Mouse (Mus musculus) adrenal gland, adult 8-10 months (tissue): ENCODE results near the gene Anapc15-ps. TPM values are rescaled to one million over a fixed set of nuclear protein-coding genes. Genes with fewer than 3 reads are reported as not detected.
A peak's percentile ranks its signal among the peaks of the same experiment; 100 is the strongest.
"Not testable (repeated sequence)": the region's sequence is repeated elsewhere in the genome, so short reads cannot be mapped to it uniquely, and the experiment has no call there.

ENCODE experiments used
- DNase-seq: peaks from one replicate; pipeline ENCODE4 v3.0.0; 2022
- total RNA-seq, 4 experiments: library from RNA; stranded (reverse); gene quantifications; 2 replicates each; pipeline ENCODE4 v1.2.4; 2022

Gene Anapc15-ps
- total RNA-seq, 4 experiments from 2014 or later: 1.1 TPM; not detected in 3

GRCm38 (mm10) chr10:95667371-95668030 is 5.8 kb downstream of the Anapc15-ps start:
- no peak for DNase-seq

- DNase-seq: no peak
Measured at GRCm38 (mm10) chr10:95666791-95667190, 6.5 kb downstream of the Anapc15-ps start.

- no peak for DNase-seq
Measured at GRCm38 (mm10) chr10:95665426-95665990, 7.7 kb downstream of the Anapc15-ps start.

GRCm38 (mm10) chr10:95664613-95665012 is 8.6 kb downstream of the Anapc15-ps start:
- no peak for DNase-seq

- DNase-seq: no peak
Measured at GRCm38 (mm10) chr10:95660356-95660755, 12.9 kb downstream of the Anapc15-ps start.

GRCm38 (mm10) chr10:95659471-95660150 is 13.6 kb downstream of the Anapc15-ps start:
- DNase-seq: no peak

GRCm38 (mm10) chr10:95658836-95659343 is 14.4 kb downstream of the Anapc15-ps start:
- DNase-seq: no peak

- no peak for DNase-seq
Measured at GRCm38 (mm10) chr10:95656236-95657225, 16.7 kb downstream of the Anapc15-ps start.

GRCm38 (mm10) chr10:95652131-95652530 is 21.1 kb downstream of the Anapc15-ps start:
- DNase-seq: no peak

- no peak for DNase-seq
Measured at GRCm38 (mm10) chr10:95648326-95648888, 24.8 kb downstream of the Anapc15-ps start.

GRCm38 (mm10) chr10:95647128-95647527 is 26.1 kb downstream of the Anapc15-ps start:
- DNase-seq: no peak

GRCm38 (mm10) chr10:95646576-95646975 is 26.7 kb downstream of the Anapc15-ps start:
- no peak for DNase-seq

GRCm38 (mm10) chr10:95643696-95644360 is 29.4 kb downstream of the Anapc15-ps start:
- DNase-seq: peak; percentile 86

- no peak for DNase-seq
Measured at GRCm38 (mm10) chr10:95643042-95643441, 30.2 kb downstream of the Anapc15-ps start.

- DNase-seq: no peak
Measured at GRCm38 (mm10) chr10:95641335-95641734, 31.9 kb downstream of the Anapc15-ps start.

GRCm38 (mm10) chr10:95639429-95639828 is 33.8 kb downstream of the Anapc15-ps start:
- DNase-seq: no peak

GRCm38 (mm10) chr10:95634751-95635150 is 38.5 kb downstream of the Anapc15-ps start:
- DNase-seq: no peak

- DNase-seq: no peak
Measured at GRCm38 (mm10) chr10:95634261-95634660, 39.0 kb downstream of the Anapc15-ps start.

GRCm38 (mm10) chr10:95631568-95631967 is 41.7 kb downstream of the Anapc15-ps start:
- DNase-seq: no peak

- peak; percentile 72 for DNase-seq
Measured at GRCm38 (mm10) chr10:95630726-95631345, 42.4 kb downstream of the Anapc15-ps start.

- DNase-seq: not testable (repeated sequence)
Measured at GRCm38 (mm10) chr10:95630166-95630565, 43.1 kb downstream of the Anapc15-ps start.
